Mouse (Mus musculus) lung, embryonic 16.5 days (tissue): ENCODE measurements around the gene Ntm. TPM values are rescaled to one million over a fixed set of nuclear protein-coding genes. Genes with fewer than 3 reads are reported as not detected.
A peak's percentile ranks its signal among the peaks of the same experiment; 100 is the strongest.

Source experiments
- ATAC-seq: fragments of 200-750 bp; cut with Nextera tagmentation; 2 replicates; pipeline ENCODE4 v1.8.0; 2017; ENCODE audit warnings: low read depth, mild to moderate bottlenecking, moderate library complexity
- H3K27ac ChIP-seq: fragments of 300-500 bp; sonication (generic); 2 replicates; pipeline ENCODE4 v1.5.1; 2014; ENCODE audit warnings: mild to moderate bottlenecking, control low read depth, low read length
- H3K27me3 ChIP-seq: fragments of 300-500 bp; sonication (generic); 2 replicates; pipeline ENCODE4 v1.6.1; 2014; ENCODE audit warnings: low read depth, low read length, mixed read lengths; ENCODE audit not compliant: control insufficient read depth, insufficient read depth
- H3K36me3 ChIP-seq: fragments of 300-500 bp; sonication (generic); 2 replicates; pipeline ENCODE4 v1.6.1; 2014; ENCODE audit warnings: low read length; ENCODE audit not compliant: control insufficient read depth, insufficient read depth
- H3K4me1 ChIP-seq: fragments of 300-500 bp; sonication (generic); replicated peaks from 2 replicates; pipeline ENCODE4 v1.6.1; 2014; ENCODE audit warnings: low read length, mixed read lengths; ENCODE audit not compliant: control insufficient read depth, insufficient read depth
- H3K4me2 ChIP-seq: fragments of 300-500 bp; sonication (generic); 2 replicates; pipeline ENCODE4 v1.6.1; 2014; ENCODE audit warnings: low read depth, low read length, control low read depth
- H3K4me3 ChIP-seq: fragments of 300-500 bp; sonication (generic); 2 replicates; pipeline ENCODE4 v1.5.1; 2014; ENCODE audit warnings: mild to moderate bottlenecking, low read length, control low read depth
- H3K9ac ChIP-seq: fragments of 300-500 bp; sonication (generic); 2 replicates; pipeline ENCODE4 v1.6.1; 2014; ENCODE audit warnings: low read length, control low read depth
- H3K9me3 ChIP-seq: fragments of 300-500 bp; sonication (generic); 2 replicates; pipeline ENCODE4 v1.6.1; 2016; ENCODE audit warnings: low read length; ENCODE audit not compliant: control insufficient read depth
- WGBS: fragments of 180-500 bp; shearing (Covaris S2); extraction: QIAGEN DNeasy Blood & Tissue Kit; methylation state at CpG from one replicate; pipeline ENCODE4 v1.1.7; 2014; 5-methylcytosine and 5-hydroxymethylcytosine counted together
- polyA plus RNA-seq: library from polyadenylated mRNA; unstranded; fragments of >200 nt; fragmentation: Nextera tagmentation; extraction: Ambion mirVana; gene quantifications from 2 replicates; pipeline ENCODE4 v1.2.1, GENCODE M21; 2015

Ntm gene
- polyA plus RNA-seq, 1 experiment from 2014 or later: 16.3 TPM

GRCm38 (mm10) chr9:29759060-29759459 lies 203.9 kb downstream of the Ntm start:
- Histone ChIP-seq H3K27me3 (no peaks in the 10 kb centered on the region), H3K4me3 (no peak overlapping the region), H3K9ac (no peak overlapping the region), H3K4me1 (no peaks in the 10 kb centered on the region; the same call in 1 of the 2 replicates), H3K36me3 (no peaks in the 10 kb centered on the region), H3K9me3 (no peaks in the 10 kb centered on the region), H3K27ac (no peak overlapping the region), H3K4me2 (no peak overlapping the region)
- ATAC-seq: no peak
- WGBS: 73% methylated on average over 2 of the region's 2 CpGs

GRCm38 (mm10) chr9:29754374-29754773 lies 208.6 kb downstream of the Ntm start:
- no peak overlapping the region for H3K9ac ChIP-seq
- no peak overlapping the region for H3K4me3 ChIP-seq
- no peak overlapping the region for H3K4me2 ChIP-seq
- no peaks in the 10 kb centered on the region for H3K27me3 ChIP-seq
- no peak overlapping the region for H3K27ac ChIP-seq
- H3K36me3 ChIP-seq: no peaks in the 10 kb centered on the region
- no peaks in the 10 kb centered on the region for H3K9me3 ChIP-seq
- ATAC-seq: no peak
- peaks cover 7% of the 10 kb centered on the region for H3K4me1 ChIP-seq

- no peaks in the 10 kb centered on the region for H3K36me3 ChIP-seq
- H3K4me1 ChIP-seq: peaks cover 7% of the 10 kb centered on the region
- H3K4me2 ChIP-seq: no peak overlapping the region
- H3K27ac ChIP-seq: no peak overlapping the region
- no peaks in the 10 kb centered on the region for H3K9me3 ChIP-seq
- 41% methylated on average over 1 of the region's 1 CpGs for WGBS
- no peaks in the 10 kb centered on the region for H3K27me3 ChIP-seq
- no peak overlapping the region for H3K4me3 ChIP-seq
- ATAC-seq: no peak
- H3K9ac ChIP-seq: no peak overlapping the region
These were observed 211.5 kb downstream of the Ntm start for GRCm38 (mm10) chr9:29751396-29751795.

- Histone ChIP-seq H3K9me3 (no peaks in the 10 kb centered on the region), H3K27ac (no peak overlapping the region), H3K4me1 (peaks cover 7% of the 10 kb centered on the region), H3K27me3 (no peaks in the 10 kb centered on the region), H3K36me3 (no peaks in the 10 kb centered on the region), H3K4me2 (peak overlapping the region; percentile 66), H3K4me3 (peak overlapping the region; percentile 33), H3K9ac (0 out of 2 replicates have a peak overlapping the region, but pooled peaks have one; percentile 42)
- peak; percentile 52; the same call in 1 of the 2 replicates for ATAC-seq
- 10% methylated on average over 15 of the region's 15 CpGs for WGBS
These were observed 212.4 kb downstream of the Ntm start for GRCm38 (mm10) chr9:29750371-29751014.

GRCm38 (mm10) chr9:29748070-29748469 lies 214.9 kb downstream of the Ntm start:
- Histone ChIP-seq H3K4me2 (no peak overlapping the region), H3K4me1 (peaks cover 7% of the 10 kb centered on the region), H3K4me3 (no peak overlapping the region), H3K9ac (no peak overlapping the region), H3K9me3 (no peaks in the 10 kb centered on the region), H3K27me3 (no peaks in the 10 kb centered on the region), H3K36me3 (no peaks in the 10 kb centered on the region), H3K27ac (no peak overlapping the region)
- ATAC-seq: no peak
- WGBS: 52% methylated on average over 4 of the region's 4 CpGs

GRCm38 (mm10) chr9:29738835-29739526 lies 224.0 kb downstream of the Ntm start:
- Histone ChIP-seq H3K4me3 (no peak overlapping the region), H3K27ac (no peak overlapping the region), H3K27me3 (no peaks in the 10 kb centered on the region), H3K36me3 (no peaks in the 10 kb centered on the region), H3K9ac (no peak overlapping the region), H3K4me1 (no peaks in the 10 kb centered on the region), H3K4me2 (no peak overlapping the region), H3K9me3 (no peaks in the 10 kb centered on the region)
- no peak for ATAC-seq
- 54% methylated on average over 9 of the region's 9 CpGs for WGBS

GRCm38 (mm10) chr9:29736031-29736430 lies 226.9 kb downstream of the Ntm start:
- no peak overlapping the region for H3K9ac ChIP-seq
- H3K27ac ChIP-seq: no peak overlapping the region
- no peaks in the 10 kb centered on the region for H3K9me3 ChIP-seq
- no peak overlapping the region for H3K4me2 ChIP-seq
- H3K27me3 ChIP-seq: no peaks in the 10 kb centered on the region
- WGBS: 23% methylated on average over 3 of the region's 3 CpGs
- H3K36me3 ChIP-seq: no peaks in the 10 kb centered on the region
- no peak overlapping the region for H3K4me3 ChIP-seq
- no peak for ATAC-seq
- H3K4me1 ChIP-seq: no peaks in the 10 kb centered on the region

GRCm38 (mm10) chr9:29732895-29733294 lies 230.0 kb downstream of the Ntm start:
- no peak overlapping the region for H3K27ac ChIP-seq
- H3K27me3 ChIP-seq: no peaks in the 10 kb centered on the region
- no peak overlapping the region for H3K9ac ChIP-seq
- ATAC-seq: no peak
- H3K4me3 ChIP-seq: no peak overlapping the region
- 69% methylated on average over 3 of the region's 3 CpGs for WGBS
- no peaks in the 10 kb centered on the region for H3K36me3 ChIP-seq
- H3K9me3 ChIP-seq: no peaks in the 10 kb centered on the region
- no peak overlapping the region for H3K4me2 ChIP-seq
- no peaks in the 10 kb centered on the region for H3K4me1 ChIP-seq

- Histone ChIP-seq H3K4me3 (no peak overlapping the region), H3K27me3 (no peaks in the 10 kb centered on the region), H3K36me3 (no peaks in the 10 kb centered on the region), H3K9me3 (no peaks in the 10 kb centered on the region), H3K27ac (no peak overlapping the region), H3K4me1 (no peaks in the 10 kb centered on the region), H3K9ac (no peak overlapping the region), H3K4me2 (no peak overlapping the region)
- no peak for ATAC-seq
- WGBS: 63% methylated on average over 3 of the region's 3 CpGs
These were observed 231.3 kb downstream of the Ntm start for GRCm38 (mm10) chr9:29731672-29732071.
